Mouse (Mus musculus) left cerebral cortex, adult 6 months (tissue): Measurements from ENCODE around the gene Ikzf1. TPM values are rescaled to one million over a fixed set of nuclear protein-coding genes. Genes with fewer than 3 reads are reported as not detected.

Source experiments
- long read RNA-seq, 2 experiments: library from polyadenylated mRNA; unstranded; transcript quantifications; one replicate each; pipeline ENCODE4 v2.0.0; 2019 to 2020
- polyA plus RNA-seq: library from polyadenylated mRNA; unstranded; fragments of <200 nt; fragmentation: Nextera tagmentation; gene quantifications from 2 replicates; pipeline ENCODE4 v1.2.3, GENCODE M21; 2021

Gene Ikzf1
- 0.48 and 1.5 TPM in 2 replicates for polyA plus RNA-seq
- long read RNA-seq, experiment 1, partial matches to known transcripts, result 1 of 3 reads
- long read RNA-seq, experiment 1, other reads (novel, unspliced or antisense), result 2 of 3 reads
- long read RNA-seq, experiment 2, result 0 reads

DNA sequence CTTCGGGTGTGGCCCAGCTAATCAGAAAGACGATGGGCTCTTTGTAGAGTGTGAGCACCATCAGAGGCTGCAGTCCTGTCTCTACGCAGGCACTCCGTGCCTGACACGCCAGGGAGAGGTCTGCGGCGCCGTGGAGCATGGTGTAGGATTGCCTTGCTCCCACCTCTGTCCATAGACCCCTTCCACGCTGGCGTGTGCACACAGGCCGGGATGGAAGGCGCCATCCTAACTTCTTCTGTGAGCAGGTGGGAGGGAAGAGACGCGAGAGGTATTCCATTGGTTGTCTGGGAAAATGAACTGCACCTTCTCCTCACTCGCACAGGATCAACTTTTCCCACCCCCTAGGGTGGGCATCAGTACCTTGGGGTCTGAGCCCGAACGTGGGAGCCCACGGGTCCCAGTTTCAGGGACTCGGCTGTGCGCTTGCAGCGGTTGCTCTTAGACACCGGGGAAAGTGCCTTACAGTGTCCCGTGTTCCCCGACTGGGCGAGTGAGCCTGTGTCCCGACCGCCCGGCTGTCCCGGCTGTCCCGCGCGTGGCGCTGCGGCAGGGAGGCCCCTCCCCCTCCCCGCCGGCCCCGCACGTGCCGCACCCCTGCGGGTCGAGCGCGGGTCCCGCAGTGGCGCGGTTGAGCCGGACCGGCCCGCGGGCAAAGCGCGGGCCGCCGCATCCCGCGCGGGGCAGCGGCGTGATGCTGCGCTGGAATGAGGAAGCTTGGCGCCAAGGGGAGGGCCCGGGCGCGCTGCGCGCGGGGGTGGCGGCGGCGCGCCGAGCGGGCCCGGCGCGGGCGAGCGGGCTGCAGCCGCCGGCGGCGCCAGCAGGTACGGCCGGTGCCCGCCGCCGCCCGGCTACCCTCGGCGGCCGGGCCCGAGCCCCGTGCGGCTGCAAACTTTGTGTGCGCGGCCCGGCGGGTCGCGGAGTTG is at the start of gene Ikzf1:
TSS of gene Ikzf1 (plus strand) at position 74 of the 923 bp plus-strand sequence.

DNA sequence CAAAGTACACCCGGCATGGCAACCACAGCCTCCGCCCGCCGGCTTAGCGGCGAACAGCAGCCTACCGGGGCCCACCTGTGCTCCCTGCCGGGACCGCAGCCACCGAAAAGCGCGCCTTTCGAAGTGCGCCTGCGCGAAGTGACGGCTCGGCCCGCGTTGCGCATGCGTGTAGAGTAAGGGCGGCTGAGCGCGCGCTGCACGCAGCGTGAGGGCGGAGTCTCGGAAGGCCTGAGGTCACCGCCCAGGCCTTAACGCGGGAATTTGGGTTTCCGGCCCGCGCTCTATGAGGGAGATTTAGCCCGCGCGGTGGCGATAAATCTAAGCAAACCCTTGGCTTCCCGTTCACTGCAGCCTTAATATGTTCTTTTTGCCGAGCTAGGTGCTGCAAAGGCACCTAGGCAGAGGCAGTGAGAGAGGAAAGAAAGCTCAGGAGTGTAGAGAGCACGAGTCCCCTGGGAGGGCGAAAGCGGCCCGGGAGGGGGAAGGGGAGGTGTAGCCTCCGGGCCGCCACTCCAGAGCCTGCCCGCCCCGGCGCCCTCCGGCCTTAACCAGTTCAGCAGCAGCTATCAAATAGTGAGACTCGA is 124.1 kb downstream of the Ikzf1 start, which contains the start of gene Fignl1:
TSS of gene Fignl1 (minus strand) at position 143 of the 584 bp plus-strand sequence.

Other genes with a start within 250 kb of the Ikzf1 start
- gene Spata48, start 222.9 kb upstream of the Ikzf1 start, polyA plus RNA-seq, result 0.11 and 0.13 TPM in 2 replicates
- gene Zpbp, start 222.6 kb upstream of the Ikzf1 start, polyA plus RNA-seq, result 0.21 and 0.69 TPM in 2 replicates
- gene 4930512M02Rik, start 57.2 kb upstream of the Ikzf1 start, polyA plus RNA-seq, result not detected in 2 replicates
- gene Fignl1, start 124.0 kb downstream of the Ikzf1 start, polyA plus RNA-seq, result 0.86 and 0.99 TPM in 2 replicates
- 4.5 and 5.1 TPM in 2 replicates for gene Ddc, start 213.1 kb downstream of the Ikzf1 start, polyA plus RNA-seq